Mouse (Mus musculus) spleen, postnatal 4 days (tissue): ENCODE measurements at regions not wholly inside any gene's neighbourhood (a gene's known extent, or its start where the extent isn't known, plus 50 kb on each side); places are given as distances from the start of the nearest gene placed in this dataset.

Source experiments
- DNase-seq, 2 experiments: peaks; one replicate each; pipeline ENCODE4 v3.0.0; 2022; ENCODE audit warnings: low spot score in 2 of 2

- peak in 1 of 2 experiments; percentile 21 for DNase-seq
Measured at GRCm38 (mm10) chr2:6263565-6263964, 50.7 kb upstream of the Echdc3 start.

- peak in 1 of 2 experiments; percentile 52 for DNase-seq
Measured at GRCm38 (mm10) chr2:6264085-6264783, 51.4 kb upstream of the Echdc3 start.

GRCm38 (mm10) chr2:6265117-6265516, 52.3 kb upstream of the Echdc3 start:
- no peak for DNase-seq

- no peak for DNase-seq
Measured at GRCm38 (mm10) chr2:6267066-6267465, 54.2 kb upstream of the Echdc3 start.

GRCm38 (mm10) chr2:6267537-6267936, 54.7 kb upstream of the Echdc3 start:
- DNase-seq: peak in 1 of 2 experiments; percentile 64

- DNase-seq: no peak
Measured at GRCm38 (mm10) chr2:6272514-6272913, 50.0 kb upstream of the Usp6nl start.
